Comparison of ENCODE assay signal across 8 mouse cellular contexts in the genomic region with DNA sequence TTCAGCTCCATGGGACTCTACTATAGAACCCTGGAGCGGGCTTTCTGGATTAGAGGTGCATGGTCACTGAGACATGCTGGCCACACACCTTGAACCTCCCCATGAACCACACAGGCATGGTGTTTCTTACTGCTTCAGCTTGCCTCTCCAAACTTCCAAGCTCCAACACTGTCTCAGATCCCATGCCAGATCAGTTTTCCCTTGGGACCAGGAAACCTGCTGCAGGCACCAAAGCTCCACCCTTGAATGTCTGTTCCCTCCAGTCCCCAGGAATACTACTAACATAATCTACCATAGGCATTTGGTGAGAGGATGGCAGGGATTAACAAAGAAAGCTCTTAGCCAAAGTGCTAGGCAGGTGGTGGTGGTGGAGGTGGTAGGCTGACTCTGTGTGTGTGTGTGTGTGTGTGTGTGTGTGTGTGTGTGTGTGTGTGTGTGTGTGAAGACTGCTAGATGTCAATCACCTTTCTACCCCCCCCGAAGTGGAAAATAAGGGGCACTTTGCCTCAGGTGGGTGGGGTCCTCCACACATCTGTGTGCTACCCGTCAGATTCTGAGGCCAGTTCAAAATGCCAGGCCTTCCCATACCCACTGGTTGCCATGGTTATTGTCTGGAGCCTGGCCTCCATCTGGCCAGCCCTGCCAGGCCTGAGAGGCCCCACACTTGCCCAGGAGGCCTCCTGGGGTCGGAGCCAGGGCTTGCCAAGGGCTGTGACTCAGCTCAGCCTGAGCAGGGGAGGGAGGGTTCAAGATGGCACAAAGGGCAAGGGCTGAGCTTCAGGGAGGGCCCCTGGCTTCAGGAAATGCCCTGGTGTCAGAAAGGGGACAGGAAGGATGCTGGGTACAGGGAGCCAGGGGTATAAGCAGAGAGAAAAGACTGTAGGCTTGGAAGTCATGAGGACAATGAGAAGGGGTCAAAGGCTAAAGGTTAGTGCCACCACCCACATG. TPM values are rescaled to one million over a fixed set of nuclear protein-coding genes. Genes with fewer than 3 reads are reported as not detected.
DNase-seq lines count a peak whose midpoint lies in the region; ATAC-seq lines count a peak whose summit lies in the region.

No protein-coding gene starts in this region.

- H3K9ac ChIP-seq in hindbrain, embryonic 12.5 days = no peak overlapping the region
- no peak overlapping the region for H3K9ac ChIP-seq in forebrain, embryonic 16.5 days (replicated peaks; ENCODE audit: low read depth, low read length)
- H3K9ac ChIP-seq in liver, embryonic 16.5 days (ENCODE audit: low read depth, low read length) = peak overlapping the region; percentile 35

- ATAC-seq in hindbrain, embryonic 12.5 days (ENCODE audit: low FRiP score) = no peak
- peak; percentile 83 for ATAC-seq in forebrain, embryonic 16.5 days
- peak; percentile 94 for ATAC-seq in liver, embryonic 16.5 days (ENCODE audit: low read depth)

- no peak overlapping the region for H3K4me3 ChIP-seq in hindbrain, embryonic 10.5 days
- H3K4me3 ChIP-seq in hindbrain, embryonic 12.5 days = no peak overlapping the region
- no peak overlapping the region for H3K4me3 ChIP-seq in forebrain, embryonic 16.5 days (replicated peaks; ENCODE audit: low read length)
- H3K4me3 ChIP-seq in liver, embryonic 16.5 days (ENCODE audit: low read depth, low read length) = no peak overlapping the region

- DNase-seq in hindbrain, embryonic 10.5 days (ENCODE audit: low spot score) = no peak
- peak; percentile 87 for DNase-seq in 416B (ENCODE audit: low read depth)
- DNase-seq in adrenal gland, postnatal 25 days = peak; percentile 66
- no peak for DNase-seq in urinary bladder, adult 18-20 months (ENCODE audit: low spot score in 2 of 2)
- no peak for DNase-seq in left cerebral cortex, adult 11 months (ENCODE audit: low spot score)

- no peaks in the 10 kb centered on the region for H3K9me3 ChIP-seq in hindbrain, embryonic 10.5 days
- no peaks in the 10 kb centered on the region for H3K9me3 ChIP-seq in hindbrain, embryonic 12.5 days (replicated peaks)
- no peaks in the 10 kb centered on the region for H3K9me3 ChIP-seq in forebrain, embryonic 16.5 days (ENCODE audit: control insufficient read depth, low read length)
- H3K9me3 ChIP-seq in liver, embryonic 16.5 days (replicated peaks; ENCODE audit: control insufficient read depth, low read length) = no peaks in the 10 kb centered on the region

- no peak overlapping the region for H3K4me2 ChIP-seq in hindbrain, embryonic 12.5 days (replicated peaks)
- no peak overlapping the region for H3K4me2 ChIP-seq in forebrain, embryonic 16.5 days (ENCODE audit: low read length)
- peak overlapping the region; percentile 1; the same call in 1 of the 2 replicates for H3K4me2 ChIP-seq in liver, embryonic 16.5 days (ENCODE audit: low read depth, low read length)

- H3K4me1 ChIP-seq in hindbrain, embryonic 10.5 days (replicated peaks) = peaks cover 25% of the 10 kb centered on the region
- peaks cover 8% of the 10 kb centered on the region for H3K4me1 ChIP-seq in hindbrain, embryonic 12.5 days
- peaks cover 5% of the 10 kb centered on the region; the same call in 1 of the 2 replicates for H3K4me1 ChIP-seq in forebrain, embryonic 16.5 days (replicated peaks; ENCODE audit: control insufficient read depth, insufficient read depth, low read length)
- peaks cover 33% of the 10 kb centered on the region for H3K4me1 ChIP-seq in liver, embryonic 16.5 days (ENCODE audit: control insufficient read depth, low read depth, low read length)

- H3K27ac ChIP-seq in hindbrain, embryonic 10.5 days = peak overlapping the region; percentile 78
- H3K27ac ChIP-seq in hindbrain, embryonic 12.5 days = no peak overlapping the region
- no peak overlapping the region for H3K27ac ChIP-seq in forebrain, embryonic 16.5 days (ENCODE audit: low read length)
- peak overlapping the region; percentile 49 for H3K27ac ChIP-seq in liver, embryonic 16.5 days (ENCODE audit: low read length)

- H3K27me3 ChIP-seq in hindbrain, embryonic 10.5 days (ENCODE audit: insufficient read depth, poor library complexity, severe bottlenecking) = no peaks in the 10 kb centered on the region
- no peaks in the 10 kb centered on the region for H3K27me3 ChIP-seq in hindbrain, embryonic 12.5 days
- H3K27me3 ChIP-seq in forebrain, embryonic 16.5 days (replicated peaks; ENCODE audit: control insufficient read depth, insufficient read depth, low read length) = no peaks in the 10 kb centered on the region
- H3K27me3 ChIP-seq in liver, embryonic 16.5 days (ENCODE audit: control insufficient read depth, insufficient read depth, low read depth, low read length) = no peaks in the 10 kb centered on the region

- H3K36me3 ChIP-seq in hindbrain, embryonic 10.5 days = no peaks in the 10 kb centered on the region
- no peaks in the 10 kb centered on the region for H3K36me3 ChIP-seq in hindbrain, embryonic 12.5 days
- H3K36me3 ChIP-seq in forebrain, embryonic 16.5 days (ENCODE audit: control insufficient read depth, insufficient read depth) = no peaks in the 10 kb centered on the region
- H3K36me3 ChIP-seq in liver, embryonic 16.5 days (ENCODE audit: control insufficient read depth, insufficient read depth) = no peaks in the 10 kb centered on the region

- 57% methylated on average over 4 of the region's 4 CpGs for WGBS in hindbrain, embryonic 10.5 days
- WGBS in hindbrain, embryonic 12.5 days = 64% methylated on average over 4 of the region's 4 CpGs
- WGBS in forebrain, embryonic 16.5 days = 54% methylated on average over 4 of the region's 4 CpGs
- 50% methylated on average over 4 of the region's 4 CpGs for WGBS in liver, embryonic 16.5 days (ENCODE audit: insufficient replicate concordance)

RNA-seq across cellular contexts. Expression of a gene that starts 25.2 kb away (rescaled TPM):
- polyA plus RNA-seq in hindbrain, embryonic 10.5 days (2016; fragmentation: Nextera tagmentation; extraction: Ambion mirVana) = 0.35 and 0.39 TPM in 2 replicates
- polyA plus RNA-seq in hindbrain, embryonic 12.5 days (2016; fragmentation: Nextera tagmentation; extraction: Ambion mirVana) = 0.83 and 1.0 TPM in 2 replicates
- total RNA-seq in adrenal gland, postnatal 25 days (2021) = 16.3 and 19.8 TPM in 2 replicates
- polyA plus RNA-seq in forebrain, embryonic 16.5 days (2015; fragmentation: Nextera tagmentation; extraction: Ambion mirVana) = 0.47 and 0.70 TPM in 2 replicates
- polyA plus RNA-seq in liver, embryonic 16.5 days (2015; fragmentation: Nextera tagmentation; extraction: Ambion mirVana) = 0.64 and 0.79 TPM in 2 replicates

Comparison
In these comparisons a context has a peak if more than half of its experiments do, and no peak if none do; other contexts are left out.
1. H3K27ac ChIP-seq: peak in hindbrain, embryonic 10.5 days (single experiment) and liver, embryonic 16.5 days (single experiment); none in hindbrain, embryonic 12.5 days (single experiment) and forebrain, embryonic 16.5 days (single experiment).
2. DNase-seq: peak in 416B (single experiment) and adrenal gland, postnatal 25 days (single experiment); none in hindbrain, embryonic 10.5 days (single experiment), urinary bladder, adult 18-20 months (0 of 2) and left cerebral cortex, adult 11 months (single experiment).